Mouse (Mus musculus) lung, postnatal 14 days (tissue): ENCODE measurements at regions not wholly inside any gene's neighbourhood (a gene's known extent, or its start where the extent isn't known, plus 50 kb on each side); places are given as distances from the start of the nearest gene placed in this dataset.

Source experiments
- DNase-seq: peaks from one replicate; pipeline ENCODE4 v3.0.0; 2021

DNA sequence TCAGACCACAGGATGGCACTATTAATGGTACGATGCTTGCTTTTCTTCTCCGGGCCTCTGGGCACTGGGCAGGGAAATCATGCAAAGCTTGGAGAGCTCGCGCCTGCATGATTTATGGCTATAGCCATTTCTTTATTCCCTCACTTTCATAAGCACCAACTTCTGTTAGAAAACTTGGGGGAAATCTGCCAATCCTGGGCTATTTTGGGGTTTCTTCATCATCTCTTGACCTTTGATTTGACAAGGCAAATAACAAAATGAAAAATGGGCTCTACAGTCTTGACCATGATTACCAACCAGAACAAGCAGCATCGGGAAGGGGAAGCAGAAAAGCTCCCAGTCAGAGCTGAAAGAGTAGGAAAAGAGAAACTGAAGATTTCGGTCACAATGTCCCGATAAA lies 57.1 kb upstream of the Fbxl4 start:
- no peak for DNase-seq

DNA sequence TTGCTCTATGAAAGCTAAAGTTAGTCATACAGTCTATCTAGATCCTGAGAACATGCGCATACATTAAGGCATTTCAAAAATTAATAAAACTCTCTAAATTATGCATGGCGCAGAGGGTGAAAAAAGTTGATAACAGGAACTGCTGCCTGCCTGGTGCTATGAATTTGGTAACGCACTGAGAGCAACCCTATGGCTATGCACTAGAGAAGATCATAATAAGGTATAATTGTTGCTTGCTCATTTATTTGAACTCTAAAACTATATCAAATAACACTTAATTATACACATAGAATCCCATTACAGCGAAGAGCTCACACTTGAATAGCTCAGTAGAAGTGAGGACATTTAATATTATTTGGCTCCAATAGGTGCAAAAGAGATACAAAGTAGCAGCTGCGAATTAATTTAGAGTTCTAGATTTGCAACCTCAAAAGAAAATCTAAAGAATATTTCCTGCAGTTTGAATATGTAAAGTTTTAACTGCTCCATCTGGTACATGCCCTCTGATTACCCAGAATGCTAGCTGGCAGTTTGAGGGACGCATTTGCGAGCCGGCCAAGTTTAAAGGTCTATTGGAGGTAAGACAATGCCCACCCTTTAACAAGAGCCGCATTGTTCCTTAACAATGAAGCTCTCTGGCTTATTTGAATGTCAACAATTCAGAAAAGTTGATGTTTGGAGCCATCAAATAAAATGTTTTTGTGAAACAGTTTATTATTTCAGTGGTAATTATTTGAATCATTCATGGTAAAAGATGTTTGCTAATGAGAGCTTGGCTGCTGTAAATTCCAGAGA lies 56.0 kb upstream of the Fbxl4 start:
- no peak for DNase-seq

DNA sequence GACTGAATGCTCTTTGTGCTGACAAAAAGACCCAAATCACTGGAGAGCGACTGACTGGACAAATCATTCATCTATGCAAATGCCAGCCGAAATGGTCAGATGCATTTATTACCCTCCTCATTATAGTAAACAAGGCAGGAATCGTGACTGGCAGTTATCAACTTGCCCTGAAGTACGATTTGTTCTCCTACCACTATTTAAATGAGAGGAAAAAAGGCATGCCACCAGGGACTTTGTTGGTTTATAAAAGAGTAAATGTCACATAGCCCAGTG lies 55.5 kb upstream of the Fbxl4 start:
- no peak for DNase-seq

DNA sequence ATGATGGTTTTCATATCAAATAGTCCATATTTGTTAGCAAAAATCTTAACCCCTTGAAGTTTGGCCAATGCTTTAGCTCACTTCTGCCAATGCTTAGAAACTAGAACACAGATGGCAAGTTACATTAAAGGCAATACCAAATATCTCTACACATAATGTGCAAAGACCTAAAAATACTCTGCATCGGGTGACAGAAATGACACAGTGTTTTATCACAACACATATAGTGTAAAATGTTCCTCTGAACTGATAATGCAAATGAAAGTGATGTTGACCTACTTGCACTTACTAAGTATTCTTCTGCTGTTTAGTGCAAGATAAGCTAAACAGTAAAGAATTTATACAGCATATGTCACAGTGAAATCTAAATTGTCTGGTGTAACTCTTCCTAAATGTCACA lies 55.1 kb upstream of the Fbxl4 start:
- DNase-seq = no peak
